Mouse (Mus musculus): Measurements from ENCODE around the gene Adamtsl1.

The Adamtsl1 gene

GRCm38 (mm10) chr4:85818504-85818903, 304.5 kb downstream of the Adamtsl1 start:
- no peak for DNase-seq

- no peak for DNase-seq
Measured at GRCm38 (mm10) chr4:85819169-85819568, 305.2 kb downstream of the Adamtsl1 start.

GRCm38 (mm10) chr4:85819921-85820320, 305.9 kb downstream of the Adamtsl1 start:
- no peak for DNase-seq

- no peak for DNase-seq
Measured at GRCm38 (mm10) chr4:85823952-85824704, 310.2 kb downstream of the Adamtsl1 start.

GRCm38 (mm10) chr4:85824705-85825085, 310.7 kb downstream of the Adamtsl1 start:
- DNase-seq = no peak

GRCm38 (mm10) chr4:85837058-85837457, 323.1 kb downstream of the Adamtsl1 start:
- no peak for DNase-seq

- DNase-seq = no peak
Measured at GRCm38 (mm10) chr4:85837532-85837965, 323.6 kb downstream of the Adamtsl1 start.

GRCm38 (mm10) chr4:85838031-85838430, 324.1 kb downstream of the Adamtsl1 start:
- no peak for DNase-seq

GRCm38 (mm10) chr4:85842113-85842512, 328.1 kb downstream of the Adamtsl1 start:
- DNase-seq = no peak

- no peak for DNase-seq
Measured at GRCm38 (mm10) chr4:85844381-85844780, 330.4 kb downstream of the Adamtsl1 start.

- no peak for DNase-seq
Measured at GRCm38 (mm10) chr4:85845931-85846330, 332.0 kb downstream of the Adamtsl1 start.

GRCm38 (mm10) chr4:85853401-85853800, 339.4 kb downstream of the Adamtsl1 start:
- no peak for DNase-seq

- no peak for DNase-seq
Measured at GRCm38 (mm10) chr4:85854507-85854906, 340.5 kb downstream of the Adamtsl1 start.

- DNase-seq = no peak
Measured at GRCm38 (mm10) chr4:85879376-85879775, 365.4 kb downstream of the Adamtsl1 start.

- DNase-seq = no peak
Measured at GRCm38 (mm10) chr4:85881318-85881717, 367.3 kb downstream of the Adamtsl1 start.

GRCm38 (mm10) chr4:85884031-85884430, 370.1 kb downstream of the Adamtsl1 start:
- DNase-seq = no peak

- DNase-seq = no peak
Measured at GRCm38 (mm10) chr4:85889877-85890598, 376.1 kb downstream of the Adamtsl1 start.

- no peak for DNase-seq
Measured at GRCm38 (mm10) chr4:85901316-85901715, 387.3 kb downstream of the Adamtsl1 start.

- DNase-seq = no peak
Measured at GRCm38 (mm10) chr4:85904217-85904616, 390.2 kb downstream of the Adamtsl1 start.

- DNase-seq = no peak
Measured at GRCm38 (mm10) chr4:85916034-85916433, 402.1 kb downstream of the Adamtsl1 start.

- no peak for DNase-seq
Measured at GRCm38 (mm10) chr4:85918366-85918765, 404.4 kb downstream of the Adamtsl1 start.

- DNase-seq = no peak
Measured at GRCm38 (mm10) chr4:85920474-85920873, 406.5 kb downstream of the Adamtsl1 start.

GRCm38 (mm10) chr4:85922741-85923140, 408.8 kb downstream of the Adamtsl1 start:
- DNase-seq = no peak

GRCm38 (mm10) chr4:85932129-85932528, 418.2 kb downstream of the Adamtsl1 start:
- no peak for DNase-seq
